Mouse (Mus musculus): Measurements from ENCODE around the gene Adprm. TPM values are rescaled to one million over a fixed set of nuclear protein-coding genes. Genes with fewer than 3 reads are reported as not detected.

The Adprm gene
- polyA plus RNA-seq, 1 experiment from 2014 or later = 24.0 TPM

GRCm38 (mm10) chr11:67085489-67085888 lies 33.1 kb upstream of the Adprm start:
- H3K9me3 ChIP-seq = no peaks in the 10 kb centered on the region
- no peaks in the 10 kb centered on the region for H3K36me3 ChIP-seq
- H3K27ac ChIP-seq = no peak overlapping the region
- no peak overlapping the region for H3K4me3 ChIP-seq (replicated peaks)
- no peak for ATAC-seq (ENCODE audit: insufficient read depth, low FRiP score, low read depth)
- peaks cover 24% of the 10 kb centered on the region for H3K27me3 ChIP-seq (replicated peaks)
- H3K4me2 ChIP-seq = no peak overlapping the region
- no peak overlapping the region for H3K9ac ChIP-seq
- no peaks in the 10 kb centered on the region for H3K4me1 ChIP-seq
- 3% methylated on average over 6 of the region's 6 CpGs for WGBS

DNA sequence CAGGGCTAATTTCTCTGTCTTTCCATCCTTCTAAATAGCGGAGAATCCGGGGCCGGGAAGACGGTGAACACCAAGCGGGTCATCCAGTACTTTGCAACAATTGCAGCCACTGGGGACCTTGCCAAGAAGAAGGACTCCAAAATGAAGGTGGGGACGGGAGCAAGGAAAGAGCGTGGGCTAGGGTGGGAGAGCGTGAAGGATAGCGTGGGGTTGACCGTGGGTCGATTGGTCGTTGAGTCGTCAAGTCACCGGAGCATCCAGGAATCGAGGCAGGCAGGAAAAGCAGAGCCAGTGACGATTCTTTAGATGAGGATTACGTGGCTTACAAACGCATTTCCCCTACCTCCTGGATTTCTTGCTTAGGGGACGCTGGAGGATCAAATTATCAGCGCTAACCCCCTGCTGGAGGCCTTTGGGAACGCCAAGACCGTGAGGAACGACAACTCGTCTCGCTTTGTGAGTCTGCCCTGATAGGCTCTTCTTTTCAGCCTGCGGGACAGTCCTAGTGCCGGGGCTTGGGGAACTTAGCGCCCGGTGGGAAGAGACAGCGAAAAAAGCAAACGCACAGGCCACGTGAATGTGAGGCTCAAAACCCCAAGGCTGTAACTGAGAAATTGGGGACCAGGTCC lies 31.4 kb upstream of the Adprm start:
- no peak overlapping the region for H3K27ac ChIP-seq
- no peak for ATAC-seq (ENCODE audit: insufficient read depth, low FRiP score, low read depth)
- no peak overlapping the region for H3K4me2 ChIP-seq
- no peak overlapping the region for H3K4me3 ChIP-seq (replicated peaks)
- no peaks in the 10 kb centered on the region for H3K4me1 ChIP-seq
- H3K36me3 ChIP-seq = no peaks in the 10 kb centered on the region
- no peaks in the 10 kb centered on the region for H3K9me3 ChIP-seq
- H3K27me3 ChIP-seq (replicated peaks) = peaks cover 24% of the 10 kb centered on the region
- WGBS = 40% methylated on average over 32 of the region's 32 CpGs
- H3K9ac ChIP-seq = no peak overlapping the region

DNA sequence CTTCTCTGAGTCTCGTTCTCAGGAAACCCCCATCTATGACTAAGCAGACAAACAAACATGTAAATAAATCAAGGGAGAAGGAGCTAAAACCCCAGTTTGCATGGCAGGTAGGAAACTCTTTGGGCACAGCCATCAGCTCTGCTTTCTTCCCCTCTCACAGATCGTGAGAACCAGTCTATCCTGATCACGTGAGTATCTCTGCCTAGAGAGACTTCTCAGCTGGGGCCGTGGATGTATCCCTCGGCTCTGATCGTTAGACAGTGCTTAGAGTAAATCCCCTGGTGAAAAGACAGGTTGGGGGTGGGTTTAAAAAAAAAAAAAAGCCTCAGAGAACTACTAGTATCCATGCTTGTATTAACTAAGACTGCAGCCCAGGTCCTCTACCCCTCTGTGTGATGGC lies 30.8 kb upstream of the Adprm start:
- Histone ChIP-seq H3K4me2 (no peak overlapping the region), H3K9me3 (no peaks in the 10 kb centered on the region), H3K27me3 (replicated peaks) (peaks cover 24% of the 10 kb centered on the region), H3K4me1 (no peaks in the 10 kb centered on the region), H3K36me3 (no peaks in the 10 kb centered on the region), H3K4me3 (replicated peaks) (no peak overlapping the region), H3K9ac (no peak overlapping the region), H3K27ac (no peak overlapping the region)
- no peak for ATAC-seq (ENCODE audit: insufficient read depth, low FRiP score, low read depth)
- 69% methylated on average over 6 of the region's 6 CpGs for WGBS

GRCm38 (mm10) chr11:67082793-67083192 lies 30.4 kb upstream of the Adprm start:
- no peak overlapping the region for H3K27ac ChIP-seq
- H3K36me3 ChIP-seq = no peaks in the 10 kb centered on the region
- H3K4me1 ChIP-seq = no peaks in the 10 kb centered on the region
- H3K9ac ChIP-seq = no peak overlapping the region
- H3K27me3 ChIP-seq (replicated peaks) = peaks cover 24% of the 10 kb centered on the region
- ATAC-seq (ENCODE audit: insufficient read depth, low FRiP score, low read depth) = no peak
- H3K9me3 ChIP-seq = no peaks in the 10 kb centered on the region
- H3K4me2 ChIP-seq = no peak overlapping the region
- no peak overlapping the region for H3K4me3 ChIP-seq (replicated peaks)
- 77% methylated on average over 13 of the region's 13 CpGs for WGBS

- no peaks in the 10 kb centered on the region for H3K4me1 ChIP-seq
- H3K9me3 ChIP-seq = no peaks in the 10 kb centered on the region
- H3K9ac ChIP-seq = no peak overlapping the region
- ATAC-seq (ENCODE audit: insufficient read depth, low FRiP score, low read depth) = no peak
- H3K4me2 ChIP-seq = no peak overlapping the region
- no peak overlapping the region for H3K4me3 ChIP-seq (replicated peaks)
- peaks cover 24% of the 10 kb centered on the region for H3K27me3 ChIP-seq (replicated peaks)
- no peak overlapping the region for H3K27ac ChIP-seq
- H3K36me3 ChIP-seq = no peaks in the 10 kb centered on the region
- 85% methylated on average over 7 of the region's 7 CpGs for WGBS
Observed at GRCm38 (mm10) chr11:67082188-67082587, 29.8 kb upstream of the Adprm start.

- H3K36me3 ChIP-seq = no peaks in the 10 kb centered on the region
- no peak overlapping the region for H3K9ac ChIP-seq
- peaks cover 24% of the 10 kb centered on the region for H3K27me3 ChIP-seq (replicated peaks)
- no peak overlapping the region for H3K4me2 ChIP-seq
- H3K27ac ChIP-seq = no peak overlapping the region
- H3K9me3 ChIP-seq = no peaks in the 10 kb centered on the region
- H3K4me1 ChIP-seq = no peaks in the 10 kb centered on the region
- peak; percentile 83 for ATAC-seq (ENCODE audit: insufficient read depth, low FRiP score, low read depth)
- WGBS = 2% methylated on average over 11 of the region's 11 CpGs
- H3K4me3 ChIP-seq (replicated peaks) = no peak overlapping the region
Observed at GRCm38 (mm10) chr11:67081125-67081649, 28.8 kb upstream of the Adprm start.

DNA sequence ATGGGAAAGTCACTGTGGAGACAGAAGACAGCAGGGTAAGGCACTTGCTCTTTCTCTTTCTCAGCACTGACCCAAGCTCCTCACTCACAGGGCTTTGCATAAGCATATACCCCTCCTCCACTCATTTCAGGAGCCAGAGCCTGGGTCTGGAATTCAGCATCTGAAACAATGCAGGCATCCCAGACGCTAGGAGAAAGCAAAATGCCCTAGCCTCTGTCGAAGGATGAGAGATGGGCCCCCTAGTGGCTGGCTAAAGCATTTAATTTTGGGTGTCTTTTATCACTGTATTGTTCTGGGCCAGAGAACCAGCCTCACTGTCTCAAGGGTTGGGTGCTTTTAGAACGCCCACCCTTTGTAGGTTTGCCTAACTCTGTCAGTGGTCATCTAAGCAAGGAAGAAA lies 27.8 kb upstream of the Adprm start:
- WGBS = 7% methylated on average over 3 of the region's 3 CpGs
- no peak for ATAC-seq (ENCODE audit: insufficient read depth, low FRiP score, low read depth)

DNA sequence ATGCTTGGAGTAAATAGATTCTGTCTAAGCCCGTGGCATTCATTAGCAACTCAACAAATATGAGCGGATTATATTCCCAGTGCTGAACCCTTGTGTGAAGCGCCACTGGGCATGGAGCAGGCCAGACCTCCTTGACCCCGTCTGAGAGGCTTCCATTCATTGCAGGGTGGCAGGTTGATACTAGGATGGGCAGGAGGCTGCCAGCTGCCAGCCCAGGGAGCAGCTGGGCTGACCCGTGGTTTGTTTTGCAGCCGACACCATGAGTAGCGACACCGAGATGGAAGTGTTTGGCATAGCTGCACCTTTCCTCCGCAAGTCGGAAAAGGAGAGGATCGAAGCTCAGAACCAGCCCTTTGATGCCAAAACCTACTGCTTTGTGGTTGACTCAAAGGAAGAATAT lies 27.3 kb upstream of the Adprm start:
- Histone ChIP-seq H3K4me1 (no peaks in the 10 kb centered on the region), H3K27me3 (replicated peaks) (peaks cover 17% of the 10 kb centered on the region), H3K4me3 (replicated peaks) (no peak overlapping the region), H3K9me3 (no peaks in the 10 kb centered on the region), H3K27ac (no peak overlapping the region), H3K36me3 (no peaks in the 10 kb centered on the region), H3K9ac (no peak overlapping the region), H3K4me2 (no peak overlapping the region)
- 66% methylated on average over 11 of the region's 11 CpGs for WGBS
- ATAC-seq (ENCODE audit: insufficient read depth, low FRiP score, low read depth) = no peak

More for the DNA sequence above, 27.8 kb upstream of the Adprm start:
- H3K4me1 ChIP-seq = no peaks in the 10 kb centered on the region
- H3K9ac ChIP-seq = no peak overlapping the region
- H3K27ac ChIP-seq = no peak overlapping the region
- no peaks in the 10 kb centered on the region for H3K36me3 ChIP-seq
- H3K9me3 ChIP-seq = no peaks in the 10 kb centered on the region
- no peak overlapping the region for H3K4me2 ChIP-seq
- H3K27me3 ChIP-seq (replicated peaks) = peaks cover 22% of the 10 kb centered on the region
- no peak overlapping the region for H3K4me3 ChIP-seq (replicated peaks)

DNA sequence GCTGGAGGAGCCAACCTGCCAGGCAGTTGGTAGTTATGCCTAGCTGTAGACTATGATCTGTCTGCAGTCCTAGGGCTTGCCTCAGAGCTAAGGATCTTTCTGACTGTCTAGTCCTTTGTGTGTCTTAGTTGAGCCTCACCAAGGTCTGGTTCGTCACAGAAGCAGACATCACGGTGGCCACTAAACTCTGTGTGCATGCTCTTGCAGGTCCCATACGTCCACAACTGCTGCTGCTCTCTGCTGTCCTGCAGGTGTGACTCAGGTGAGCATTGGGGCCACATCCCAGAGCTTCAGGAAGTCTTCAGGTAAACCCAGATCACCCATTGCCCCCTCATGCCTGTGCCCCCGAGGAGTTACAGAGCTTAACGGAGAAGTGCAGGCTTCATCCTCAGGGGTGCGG lies 26.5 kb upstream of the Adprm start:
- no peak overlapping the region for H3K4me3 ChIP-seq (replicated peaks)
- no peak overlapping the region for H3K27ac ChIP-seq
- no peaks in the 10 kb centered on the region for H3K9me3 ChIP-seq
- WGBS = 87% methylated on average over 6 of the region's 6 CpGs
- no peak overlapping the region for H3K9ac ChIP-seq
- no peak for ATAC-seq (ENCODE audit: insufficient read depth, low FRiP score, low read depth)
- H3K27me3 ChIP-seq (replicated peaks) = peaks cover 9% of the 10 kb centered on the region
- no peak overlapping the region for H3K4me2 ChIP-seq
- H3K36me3 ChIP-seq = no peaks in the 10 kb centered on the region
- H3K4me1 ChIP-seq = no peaks in the 10 kb centered on the region

DNA sequence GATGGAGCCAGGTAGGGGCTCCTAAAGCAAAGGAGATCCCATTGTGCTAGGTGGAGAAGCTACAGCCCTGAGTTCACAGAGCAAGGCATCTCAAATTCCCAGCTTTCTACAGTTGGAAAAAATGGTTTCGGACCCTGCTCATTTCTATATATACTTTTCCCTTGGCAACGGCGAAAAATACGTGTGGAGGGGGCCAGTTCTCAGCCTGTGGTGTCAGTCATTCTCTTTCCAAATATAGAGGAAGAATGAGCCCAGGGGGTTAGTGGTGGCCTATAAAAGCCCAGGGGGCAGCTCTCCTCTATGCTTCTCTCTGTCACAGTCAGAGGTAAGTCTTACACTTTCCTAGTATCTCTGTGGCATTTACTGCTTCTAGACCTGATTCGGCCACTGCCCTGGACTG lies 25.6 kb upstream of the Adprm start, which contains the start of gene Myh3:
Gene Myh3 (plus strand): TSS at position 301 of the 400 bp plus-strand sequence.
- Histone ChIP-seq H3K27me3 (replicated peaks) (peaks cover 3% of the 10 kb centered on the region; the same call in 1 of the 2 replicates), H3K4me1 (no peaks in the 10 kb centered on the region), H3K36me3 (no peaks in the 10 kb centered on the region), H3K4me2 (no peak within 1 kb of the TSS), H3K4me3 (replicated peaks) (no peak within 1 kb of the TSS), H3K27ac (no peak within 1 kb of the TSS), H3K9ac (no peak within 1 kb of the TSS), H3K9me3 (no peaks in the 10 kb centered on the region)
- 85% methylated on average over 5 of the region's 5 CpGs for WGBS
- no peak for ATAC-seq (ENCODE audit: insufficient read depth, low FRiP score, low read depth)

GRCm38 (mm10) chr11:67077435-67077834 lies 25.0 kb upstream of the Adprm start:
- Histone ChIP-seq H3K27ac (no peak overlapping the region), H3K27me3 (replicated peaks) (no peaks in the 10 kb centered on the region), H3K4me3 (replicated peaks) (no peak overlapping the region), H3K4me2 (no peak overlapping the region), H3K9ac (no peak overlapping the region), H3K36me3 (no peaks in the 10 kb centered on the region), H3K4me1 (no peaks in the 10 kb centered on the region), H3K9me3 (no peaks in the 10 kb centered on the region)
- ATAC-seq (ENCODE audit: insufficient read depth, low FRiP score, low read depth) = no peak
- 48% methylated on average over 3 of the region's 3 CpGs for WGBS

GRCm38 (mm10) chr11:67076781-67077180 lies 24.4 kb upstream of the Adprm start:
- Histone ChIP-seq H3K9me3 (no peaks in the 10 kb centered on the region), H3K27me3 (replicated peaks) (no peaks in the 10 kb centered on the region), H3K36me3 (no peaks in the 10 kb centered on the region), H3K9ac (no peak overlapping the region), H3K27ac (no peak overlapping the region), H3K4me2 (no peak overlapping the region), H3K4me3 (replicated peaks) (no peak overlapping the region), H3K4me1 (no peaks in the 10 kb centered on the region)
- no peak for ATAC-seq (ENCODE audit: insufficient read depth, low FRiP score, low read depth)
- WGBS = 83% methylated on average over 5 of the region's 5 CpGs

GRCm38 (mm10) chr11:67075036-67075435 lies 22.6 kb upstream of the Adprm start:
- H3K4me1 ChIP-seq = no peaks in the 10 kb centered on the region
- no peaks in the 10 kb centered on the region for H3K9me3 ChIP-seq
- 29% methylated on average over 3 of the region's 3 CpGs for WGBS
- no peak overlapping the region for H3K27ac ChIP-seq
- no peaks in the 10 kb centered on the region for H3K36me3 ChIP-seq
- no peak overlapping the region for H3K9ac ChIP-seq
- no peak overlapping the region for H3K4me3 ChIP-seq (replicated peaks)
- H3K4me2 ChIP-seq = no peak overlapping the region
- ATAC-seq (ENCODE audit: insufficient read depth, low FRiP score, low read depth) = no peak
- no peaks in the 10 kb centered on the region for H3K27me3 ChIP-seq (replicated peaks)

Measured in stomach, embryonic 15.5 days (tissue).